Mouse (Mus musculus): Measurements from ENCODE around the gene Olfr551. TPM values are rescaled to one million over a fixed set of nuclear protein-coding genes. Genes with fewer than 3 reads are reported as not detected.
A peak's percentile ranks its signal among the peaks of the same experiment; 100 is the strongest.
"Not testable (repeated sequence)": the region's sequence is repeated elsewhere in the genome, so short reads cannot be mapped to it uniquely, and the experiment has no call there.

Olfr551 gene
- not detected for total RNA-seq (2018; cell fraction: chromatin; rRNA removed)
- not detected for total RNA-seq (2018; cell fraction: cytosol; rRNA removed)
- total RNA-seq (2018; cell fraction: nucleus; rRNA removed) = under 1 TPM in 1 of 26 experiments, not detected in 25; 0.12 TPM
- not detected in 3 replicates for polyA plus RNA-seq (2018)

DNA sequence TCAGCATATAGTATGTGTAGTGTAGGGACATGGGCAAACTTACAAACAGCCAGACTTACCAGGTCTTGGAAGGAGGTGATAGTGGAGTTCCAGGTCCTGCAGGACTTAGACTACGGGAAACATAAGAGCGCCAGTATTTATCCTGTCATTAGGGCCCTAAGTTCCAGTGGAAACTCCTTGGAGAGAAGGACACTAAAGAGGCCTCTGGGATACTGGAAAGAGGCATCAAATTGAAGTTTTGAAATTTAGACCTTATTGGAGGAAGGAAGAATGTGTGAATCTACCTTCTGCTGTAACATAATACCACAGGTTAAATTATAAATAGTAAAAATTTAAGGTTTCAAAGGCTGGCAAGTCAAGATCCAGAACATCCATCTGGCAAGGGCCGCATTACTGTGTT, at the start of gene Olfr551:
Gene Olfr551, minus strand, starts transcription at position 101 of the 400 bp plus-strand sequence.
- H3K4me3 ChIP-seq (ENCODE audit: inconsistent target) = no peak within 1 kb of the TSS
- no peak within 1 kb of the TSS for H3K27ac ChIP-seq
- H3K79me2 ChIP-seq (ENCODE audit: inconsistent target) = no peaks in the 10 kb centered on the region
- whole genome bisulfite sequencing (ENCODE audit: missing documents) = 96% methylated on average over 3 of the region's 3 CpGs
- H3K36me3 ChIP-seq (ENCODE audit: inconsistent target) = no peaks in the 10 kb centered on the region

DNA sequence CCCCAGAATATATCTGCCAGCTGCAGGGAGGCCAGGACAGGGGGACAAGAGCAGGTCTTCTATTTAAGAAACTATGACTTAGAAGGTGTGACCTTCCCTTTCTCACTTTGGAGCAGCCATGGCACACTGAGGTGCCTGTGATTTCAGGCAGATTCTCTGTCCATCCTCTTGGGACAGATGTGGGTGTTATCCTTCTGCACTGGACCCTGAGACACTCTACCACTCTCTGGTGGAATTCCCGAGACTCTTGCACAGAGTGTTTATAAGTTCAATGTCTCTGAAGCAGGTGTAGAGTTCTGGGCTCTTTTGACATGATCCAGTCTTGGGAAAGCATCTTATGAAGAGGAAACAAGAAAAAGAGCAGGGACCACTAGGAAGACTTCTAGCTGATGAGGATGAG, 46.4 kb upstream of the Olfr551 start, which contains the start of gene Olfr554:
Gene Olfr554, plus strand, starts transcription at position 301 of the 400 bp plus-strand sequence.
- Histone ChIP-seq H3K4me3 (ENCODE audit: inconsistent target) (no peak within 1 kb of the TSS), H3K36me3 (ENCODE audit: inconsistent target) (no peaks in the 10 kb centered on the region), H3K79me2 (ENCODE audit: inconsistent target) (no peaks in the 10 kb centered on the region), H3K27ac (no peak within 1 kb of the TSS)
- 80% methylated on average over 1 of the region's 1 CpGs for WGBS (ENCODE audit: missing documents)

DNA sequence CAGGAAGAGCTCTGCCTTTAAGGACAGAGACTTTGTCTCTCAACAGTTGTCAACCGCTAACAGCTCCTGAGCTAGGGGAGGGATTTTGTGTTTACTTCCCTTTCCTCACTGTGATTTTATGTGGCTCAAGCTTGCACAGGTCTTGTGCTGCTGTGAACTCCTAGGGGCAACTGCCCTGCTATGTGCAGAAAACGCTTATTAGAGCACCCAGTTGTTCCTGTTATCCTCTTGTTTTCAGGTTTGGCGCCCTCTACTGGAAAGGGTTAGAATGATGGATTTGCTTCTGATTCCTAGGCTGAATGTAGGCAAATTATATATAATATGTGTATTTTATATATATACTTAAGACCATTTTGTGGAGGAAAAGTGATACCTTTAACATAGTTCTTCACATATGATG, 45.0 kb upstream of the Olfr551 start:
- Histone ChIP-seq H3K27ac (no peak overlapping the region), H3K79me2 (ENCODE audit: inconsistent target) (no peaks in the 10 kb centered on the region), H3K36me3 (ENCODE audit: inconsistent target) (no peaks in the 10 kb centered on the region), H3K4me3 (ENCODE audit: inconsistent target) (no peak overlapping the region)
- WGBS (ENCODE audit: missing documents) = 11% methylated on average over 3 of the region's 3 CpGs

DNA sequence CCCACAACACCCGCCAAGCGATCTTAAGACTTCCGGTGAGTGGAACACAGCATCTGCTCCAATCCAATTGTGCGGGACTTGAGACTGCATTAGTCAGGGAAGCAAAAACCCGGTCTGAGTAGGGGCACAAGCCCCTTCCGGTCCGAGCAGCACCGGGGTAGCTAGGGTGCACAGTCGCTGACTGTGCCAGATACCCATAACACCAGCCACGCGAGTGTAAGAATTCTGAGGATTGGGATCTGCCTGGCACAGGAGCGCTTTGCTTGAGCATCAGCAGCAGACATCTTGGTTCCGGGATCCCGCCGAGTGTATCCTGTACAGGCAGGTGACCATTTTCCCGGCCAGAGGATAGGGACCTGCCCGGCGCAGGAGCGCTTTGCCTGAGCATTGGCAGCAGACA, 28.7 kb upstream of the Olfr551 start:
- H3K79me2 ChIP-seq (ENCODE audit: inconsistent target); H3K36me3 ChIP-seq (ENCODE audit: inconsistent target); H3K27ac ChIP-seq; H3K4me3 ChIP-seq (ENCODE audit: inconsistent target): not testable (repeated sequence)
- 90% methylated on average over 10 of the region's 19 CpGs for WGBS (ENCODE audit: missing documents)

DNA sequence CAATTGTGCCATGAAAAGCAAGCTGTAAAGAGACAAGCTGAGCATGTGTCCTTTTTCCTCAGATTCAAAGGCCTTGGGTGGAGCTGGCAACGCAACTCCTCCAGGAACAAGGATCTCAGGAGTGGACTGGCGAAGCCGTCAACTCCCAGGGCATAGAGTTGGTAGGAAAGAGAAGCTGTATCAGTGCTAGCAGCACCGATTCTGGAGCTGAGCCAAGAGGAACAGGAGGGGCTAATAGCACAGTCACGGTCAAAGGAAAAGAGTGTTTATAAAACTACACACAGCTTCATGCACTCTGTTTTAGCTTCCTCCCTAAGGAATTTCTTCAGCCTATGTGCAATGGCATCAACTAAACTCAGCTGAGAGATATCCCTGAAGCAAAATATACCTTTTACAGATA, 27.9 kb upstream of the Olfr551 start:
- WGBS (ENCODE audit: missing documents) = 43% methylated on average over 5 of the region's 5 CpGs
- Histone ChIP-seq H3K4me3 (ENCODE audit: inconsistent target) (no peak overlapping the region), H3K27ac (no peak overlapping the region)

DNA sequence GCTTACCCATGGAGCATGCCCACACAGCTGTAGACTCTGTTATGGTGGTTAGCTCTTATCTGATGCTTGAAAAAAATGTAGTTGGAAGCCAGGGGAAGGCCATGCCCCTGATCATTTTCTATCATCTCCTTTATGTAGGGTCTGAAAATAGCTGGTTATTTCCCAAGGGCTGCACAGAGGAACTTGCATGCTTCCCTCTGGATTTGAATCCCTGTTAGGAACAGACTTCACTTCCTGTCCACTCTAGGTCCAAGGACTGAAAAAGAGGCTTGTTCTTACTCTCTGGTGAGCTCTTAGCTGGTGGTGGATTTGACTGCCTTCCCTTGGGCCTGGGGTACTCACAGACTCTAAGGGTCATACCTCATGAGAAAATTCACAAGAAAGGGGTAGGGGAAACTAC, 26.4 kb upstream of the Olfr551 start, which contains the start of gene Olfr553:
Gene Olfr553, minus strand, starts transcription at position 101 of the 400 bp plus-strand sequence.
- Histone ChIP-seq H3K36me3 (ENCODE audit: inconsistent target) (no peaks in the 10 kb centered on the region), H3K27ac (no peak within 1 kb of the TSS), H3K79me2 (ENCODE audit: inconsistent target) (no peaks in the 10 kb centered on the region), H3K4me3 (ENCODE audit: inconsistent target) (no peak within 1 kb of the TSS)

More for the DNA sequence above, 27.9 kb upstream of the Olfr551 start:
- no peaks in the 10 kb centered on the region for H3K36me3 ChIP-seq (ENCODE audit: inconsistent target)
- H3K79me2 ChIP-seq (ENCODE audit: inconsistent target) = no peaks in the 10 kb centered on the region

DNA sequence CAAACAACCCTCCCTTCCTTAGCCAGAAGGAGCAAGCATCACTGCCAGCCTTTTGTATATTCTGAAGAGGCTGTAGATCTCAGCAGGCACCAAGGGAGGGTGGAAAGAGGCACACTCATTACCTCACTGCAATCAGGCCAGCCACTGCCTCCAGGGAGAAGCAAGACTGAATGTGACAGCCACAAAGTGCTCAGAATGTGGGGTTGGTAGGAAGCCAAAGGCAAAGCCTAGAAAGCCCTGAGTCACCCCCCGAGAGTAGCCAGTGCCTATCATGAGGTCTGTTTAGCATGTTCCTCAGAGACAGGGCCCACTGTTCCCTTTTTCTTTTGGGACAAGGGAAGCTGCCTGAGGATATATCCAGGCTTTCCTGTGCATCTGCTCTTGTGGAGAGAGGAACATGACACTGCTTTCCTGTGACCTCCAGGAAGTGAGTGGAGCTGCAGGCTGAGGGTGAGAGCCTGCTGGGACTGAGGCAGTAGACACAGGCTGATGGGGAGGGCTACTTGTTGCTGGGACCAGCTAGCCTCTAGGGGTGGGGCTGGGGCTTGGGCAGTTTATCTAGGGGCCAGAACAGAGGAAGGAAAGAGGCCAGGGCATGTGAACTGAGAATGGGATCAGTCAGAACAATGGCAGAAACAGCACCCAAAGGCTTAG, 5.8 kb upstream of the Olfr551 start, which contains the start of gene Olfr552:
Gene Olfr552, plus strand, starts transcription at position 393 of the 654 bp plus-strand sequence.
- Histone ChIP-seq H3K36me3 (ENCODE audit: inconsistent target) (no peaks in the 10 kb centered on the region), H3K79me2 (ENCODE audit: inconsistent target) (no peaks in the 10 kb centered on the region), H3K4me3 (ENCODE audit: inconsistent target) (no peak within 1 kb of the TSS), H3K27ac (peak within 1 kb of the TSS; percentile 36)
- WGBS (ENCODE audit: missing documents) = 0% methylated on average over 1 of the region's 1 CpGs

DNA sequence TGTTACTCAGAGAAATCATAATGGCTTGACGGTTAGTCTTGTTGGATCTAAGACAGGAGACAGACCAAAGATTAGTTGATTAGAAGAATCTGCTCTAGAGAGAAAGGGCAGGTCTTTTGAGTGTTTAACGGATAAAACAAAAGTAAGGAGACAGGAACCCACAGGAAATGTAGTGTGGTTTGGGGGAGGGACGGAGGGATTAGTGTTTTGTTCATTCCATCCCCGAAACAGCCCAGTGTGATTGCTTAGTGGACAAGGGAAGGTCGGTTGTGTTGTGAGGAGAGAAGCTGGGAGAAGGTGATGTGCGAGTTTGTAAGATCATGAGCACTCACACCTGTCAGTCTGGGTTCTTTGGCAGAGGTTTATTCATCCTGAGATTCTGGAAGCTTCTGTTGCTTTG, 15.7 kb downstream of the Olfr551 start:
- no peak overlapping the region for H3K27ac ChIP-seq
- no peaks in the 10 kb centered on the region for H3K36me3 ChIP-seq (ENCODE audit: inconsistent target)
- WGBS (ENCODE audit: missing documents) = 36% methylated on average over 6 of the region's 6 CpGs
- H3K79me2 ChIP-seq (ENCODE audit: inconsistent target) = no peaks in the 10 kb centered on the region
- no peak overlapping the region for H3K4me3 ChIP-seq (ENCODE audit: inconsistent target)

DNA sequence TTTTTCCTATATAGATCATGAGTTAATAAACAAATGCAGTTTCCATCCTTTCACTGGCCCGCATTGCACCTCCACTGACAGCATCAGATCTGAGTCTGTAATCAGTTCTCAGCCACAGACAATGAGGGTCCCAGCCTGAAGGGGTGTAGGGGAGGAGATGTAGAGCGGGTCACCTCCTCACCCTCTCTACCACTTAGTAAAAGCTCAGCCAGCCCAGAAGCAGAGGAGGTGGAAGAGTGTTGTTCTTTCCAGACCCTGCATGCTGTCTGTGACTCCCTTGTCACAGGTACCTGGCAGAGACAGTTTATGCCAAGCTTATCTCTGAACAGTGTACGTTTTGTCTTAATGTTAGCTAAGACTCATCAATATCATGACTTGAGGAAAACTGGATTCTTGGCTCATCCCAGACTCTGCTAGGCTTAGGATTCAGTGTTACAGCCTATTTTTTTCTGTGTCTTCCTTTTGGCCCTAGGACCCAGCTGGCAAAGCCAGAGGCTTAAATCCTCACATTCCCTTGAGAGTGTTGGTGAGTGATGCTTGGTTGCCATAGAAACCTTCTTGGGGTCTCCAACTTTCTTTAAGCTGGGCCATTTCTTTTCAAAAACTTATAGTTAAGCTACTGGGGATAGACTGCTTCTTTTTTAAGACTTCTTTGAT, 18.4 kb downstream of the Olfr551 start:
- WGBS (ENCODE audit: missing documents) = 97% methylated on average over 3 of the region's 3 CpGs
- Histone ChIP-seq H3K79me2 (ENCODE audit: inconsistent target) (no peaks in the 10 kb centered on the region), H3K36me3 (ENCODE audit: inconsistent target) (no peaks in the 10 kb centered on the region), H3K27ac (no peak overlapping the region), H3K4me3 (ENCODE audit: inconsistent target) (no peak overlapping the region)

DNA sequence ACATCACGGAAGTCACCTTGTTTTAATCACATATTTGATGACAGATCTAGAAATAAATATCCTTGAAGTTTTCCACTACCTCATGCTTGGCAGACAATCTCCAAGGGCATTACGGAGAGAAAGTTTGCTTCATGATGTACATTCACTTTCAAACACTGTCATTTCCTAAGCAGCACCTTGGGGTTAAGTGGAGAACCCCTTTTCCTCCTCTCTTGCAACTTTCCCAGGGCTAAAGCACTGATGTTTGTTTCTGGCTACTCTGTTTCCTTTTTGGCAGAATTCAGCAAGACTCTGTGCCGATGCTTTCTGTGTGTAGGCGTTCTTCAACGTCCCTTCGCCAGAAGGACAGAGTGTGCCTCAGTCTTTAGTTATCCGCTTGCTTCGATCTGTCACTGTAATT, 20.5 kb downstream of the Olfr551 start, which contains the start of gene Olfr550:
Gene Olfr550, plus strand, starts transcription at position 301 of the 400 bp plus-strand sequence.
- H3K36me3 ChIP-seq (ENCODE audit: inconsistent target) = no peaks in the 10 kb centered on the region
- no peak within 1 kb of the TSS for H3K27ac ChIP-seq
- no peaks in the 10 kb centered on the region for H3K79me2 ChIP-seq (ENCODE audit: inconsistent target)
- 97% methylated on average over 8 of the region's 8 CpGs for WGBS (ENCODE audit: missing documents)
- H3K4me3 ChIP-seq (ENCODE audit: inconsistent target) = no peak within 1 kb of the TSS

DNA sequence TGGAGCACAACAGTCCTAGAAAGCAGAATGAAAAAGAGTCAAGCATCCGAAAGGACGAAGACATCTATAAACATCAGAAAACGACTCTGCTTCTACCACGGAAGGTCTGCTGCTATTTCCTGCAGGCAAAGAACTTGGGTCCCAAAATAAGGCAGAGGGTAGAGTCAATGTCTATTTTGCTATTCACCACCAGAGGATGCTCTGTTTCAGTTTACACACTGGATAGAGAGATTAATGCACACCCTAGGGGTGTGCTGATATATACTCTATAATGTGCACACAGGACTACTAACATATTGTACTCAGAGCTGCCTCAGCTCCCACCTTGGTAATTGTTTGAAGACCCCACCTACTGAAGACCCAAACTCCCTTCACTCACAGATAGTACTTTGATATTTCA, 25.5 kb downstream of the Olfr551 start:
- H3K4me3 ChIP-seq (ENCODE audit: inconsistent target) = no peak overlapping the region
- WGBS (ENCODE audit: missing documents) = 78% methylated on average over 4 of the region's 4 CpGs
- peaks cover 29% of the 10 kb centered on the region for H3K36me3 ChIP-seq (ENCODE audit: inconsistent target)
- peaks cover 20% of the 10 kb centered on the region for H3K79me2 ChIP-seq (ENCODE audit: inconsistent target)
- no peak overlapping the region for H3K27ac ChIP-seq

DNA sequence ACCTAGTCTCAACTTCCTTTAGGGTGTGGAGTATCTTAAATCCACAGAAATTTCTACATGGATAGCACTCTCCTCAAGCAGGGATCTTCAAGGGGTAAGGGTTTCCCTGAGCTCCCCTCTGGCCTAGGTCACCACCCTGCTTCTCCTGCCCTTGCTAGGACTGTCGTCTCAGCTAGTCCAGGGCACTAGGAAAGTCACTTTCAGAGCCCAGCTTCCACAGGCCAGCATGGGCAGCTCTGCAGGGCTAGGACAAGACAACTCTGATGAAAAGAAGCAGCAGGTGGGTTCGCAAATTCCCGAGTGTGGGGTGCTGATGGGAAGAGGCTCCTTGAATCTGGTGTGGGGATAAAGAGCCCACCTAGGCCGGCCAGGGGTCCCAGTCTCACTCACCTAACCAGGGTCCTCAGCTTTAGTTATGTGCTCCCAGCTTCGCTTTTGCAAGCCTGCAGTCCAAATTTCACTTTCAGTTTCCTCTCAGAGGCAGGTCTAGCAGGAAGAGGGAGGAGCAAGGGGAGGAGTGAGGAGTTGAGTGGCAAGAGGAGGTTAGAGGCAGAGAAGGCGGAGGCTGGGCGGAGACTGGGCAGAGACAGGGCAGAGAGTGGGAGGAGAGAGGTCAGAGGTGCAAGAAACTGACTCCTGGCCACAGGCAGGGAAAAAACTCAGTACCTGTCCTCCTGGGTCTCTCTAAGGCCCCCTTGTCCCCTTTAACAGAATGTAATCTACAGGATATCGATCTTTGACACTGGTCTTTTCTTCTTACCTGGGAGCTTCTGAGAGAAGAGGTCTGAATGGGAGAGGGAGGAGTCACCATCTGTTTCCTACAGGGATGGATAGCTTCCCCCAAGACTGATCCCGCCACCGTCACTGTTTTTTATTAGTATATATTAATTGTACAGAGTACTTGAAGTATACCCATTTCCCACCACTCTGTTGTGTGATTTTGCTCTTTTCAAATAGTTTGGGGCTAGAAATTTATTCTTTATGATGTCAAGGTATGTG, 26.4 kb downstream of the Olfr551 start, which contains the start of gene Trim21:
Gene Trim21, minus strand, starts transcription at position 488 of the 999 bp plus-strand sequence.
- Histone ChIP-seq H3K36me3 (ENCODE audit: inconsistent target) (peaks cover 38% of the 10 kb centered on the region), H3K27ac (peak within 1 kb of the TSS; percentile 86), H3K79me2 (ENCODE audit: inconsistent target) (peaks cover 20% of the 10 kb centered on the region), H3K4me3 (ENCODE audit: inconsistent target) (peak within 1 kb of the TSS; percentile 94)
- WGBS (ENCODE audit: missing documents) = 6% methylated on average over 10 of the region's 10 CpGs

DNA sequence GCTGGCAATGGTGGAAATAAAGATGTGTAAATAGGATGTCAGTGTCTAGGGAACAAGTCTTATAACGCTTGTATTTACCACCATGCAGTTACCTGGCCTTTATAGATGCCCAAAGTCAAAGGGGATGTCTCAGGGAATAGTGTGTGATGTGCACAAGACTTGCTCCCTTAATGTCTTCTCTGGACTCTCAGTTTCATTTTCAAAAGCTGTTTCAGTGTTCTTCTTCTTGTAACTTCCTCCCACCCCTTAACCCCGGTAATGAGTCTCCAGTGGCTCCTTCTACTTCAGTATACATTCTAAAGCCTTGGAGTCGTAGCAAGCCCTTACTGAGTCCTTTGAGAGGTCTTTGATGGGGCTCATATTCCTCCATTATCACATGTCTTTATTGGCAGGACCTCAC, 38.4 kb downstream of the Olfr551 start:
- 53% methylated on average over 3 of the region's 3 CpGs for WGBS (ENCODE audit: missing documents)

DNA sequence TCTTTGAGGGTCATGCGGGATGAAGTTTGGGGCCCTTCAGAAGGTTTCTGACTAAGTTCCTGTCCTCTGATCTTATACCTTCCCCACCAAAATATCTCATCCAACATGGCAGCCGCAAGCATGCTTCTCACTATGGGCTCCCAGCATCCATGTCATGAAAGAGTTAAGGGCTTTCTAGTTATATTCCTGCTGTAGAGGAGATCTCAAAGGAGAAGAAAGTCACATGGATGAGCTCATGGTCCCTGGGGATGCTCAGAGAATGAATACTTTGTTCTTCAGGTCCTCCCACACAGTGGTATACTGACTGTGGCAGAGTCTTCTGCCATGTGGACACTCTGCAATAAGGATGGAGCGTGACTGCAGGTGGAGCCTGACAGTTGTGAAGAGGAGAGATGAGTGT, 42.1 kb downstream of the Olfr551 start, which contains the start of gene Olfr549:
Gene Olfr549, plus strand, starts transcription at position 301 of the 400 bp plus-strand sequence.
- 96% methylated on average over 3 of the region's 3 CpGs for WGBS (ENCODE audit: missing documents)
- no peaks in the 10 kb centered on the region for H3K79me2 ChIP-seq (ENCODE audit: inconsistent target)

More for the DNA sequence above, 38.4 kb downstream of the Olfr551 start:
- Histone ChIP-seq H3K79me2 (ENCODE audit: inconsistent target) (no peaks in the 10 kb centered on the region), H3K27ac (no peak overlapping the region), H3K4me3 (ENCODE audit: inconsistent target) (no peak overlapping the region), H3K36me3 (ENCODE audit: inconsistent target) (no peaks in the 10 kb centered on the region)

More for the DNA sequence above, 42.1 kb downstream of the Olfr551 start, which contains the start of gene Olfr549:
- Histone ChIP-seq H3K27ac (no peak within 1 kb of the TSS), H3K36me3 (ENCODE audit: inconsistent target) (no peaks in the 10 kb centered on the region), H3K4me3 (ENCODE audit: inconsistent target) (no peak within 1 kb of the TSS)
